Mouse (Mus musculus) forelimb bud, embryonic 11.5 days (tissue): ENCODE results near the gene Paxx.
A peak's percentile ranks its signal among the peaks of the same experiment; 100 is the strongest.

ENCODE experiments used
- DNase-seq: peaks from one replicate; pipeline ENCODE4 v3.0.0-alpha.2; 2012; ENCODE audit warnings: low read depth, low spot score

The Paxx gene

DNA sequence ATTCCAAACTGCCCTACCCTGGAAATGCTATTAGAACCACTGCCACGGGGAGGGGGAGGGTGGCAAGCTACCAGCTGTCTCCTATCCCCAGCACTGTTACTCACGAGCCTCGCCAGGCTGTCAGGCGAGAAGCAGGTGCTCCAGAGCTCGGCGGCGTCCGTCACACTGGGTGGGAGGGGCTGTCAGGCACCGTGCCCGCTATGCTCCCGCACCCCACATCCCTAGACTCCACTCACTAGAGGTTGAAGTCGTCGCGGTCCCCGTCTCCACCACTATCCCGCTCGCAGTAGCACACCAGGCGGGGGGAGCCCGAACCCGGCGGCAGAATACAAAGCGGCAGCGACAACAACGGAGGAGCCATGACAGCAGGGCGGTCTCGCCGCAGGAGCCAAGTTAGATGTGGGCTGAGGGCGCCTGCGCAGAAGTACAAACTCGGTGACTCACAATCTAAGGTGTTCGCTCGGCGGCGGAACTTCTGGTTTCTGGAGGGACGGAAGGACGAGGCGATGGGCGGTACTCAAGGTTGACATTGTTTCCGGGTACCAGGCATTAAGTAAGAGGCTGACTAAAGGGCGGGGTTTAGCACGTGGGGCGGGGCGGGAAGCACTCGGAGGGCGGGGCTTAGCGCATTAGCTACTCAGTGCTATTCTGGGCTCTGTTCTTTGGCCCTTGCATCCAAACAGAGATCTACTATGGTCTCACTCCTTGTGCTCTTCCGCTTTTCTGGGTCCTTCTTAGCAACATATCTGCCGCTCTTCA is at the start of gene Paxx:
Gene Paxx (minus strand): TSS at position 544 of the 759 bp plus-strand sequence.
- DNase-seq = peak; percentile 91

DNA sequence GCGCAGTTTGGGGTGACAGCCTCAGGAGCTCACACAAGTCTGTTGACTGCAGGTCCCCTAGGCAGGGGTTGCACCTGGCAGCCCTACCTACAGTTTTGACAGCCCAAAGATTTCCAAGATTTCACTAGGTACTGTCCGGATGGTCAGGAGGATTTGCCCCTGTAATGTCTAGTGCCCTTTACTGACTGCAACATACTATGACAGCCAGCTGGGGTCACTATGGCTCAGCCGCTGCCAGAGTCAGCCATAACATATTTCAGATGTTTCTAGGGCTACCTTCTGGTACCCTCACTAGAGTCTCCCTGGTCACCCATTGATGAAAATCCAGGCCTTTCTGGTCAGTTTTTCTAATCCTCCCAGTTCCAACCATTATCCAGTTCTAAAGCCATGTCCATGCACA is 49.0 kb upstream of the Paxx start:
- DNase-seq = no peak

DNA sequence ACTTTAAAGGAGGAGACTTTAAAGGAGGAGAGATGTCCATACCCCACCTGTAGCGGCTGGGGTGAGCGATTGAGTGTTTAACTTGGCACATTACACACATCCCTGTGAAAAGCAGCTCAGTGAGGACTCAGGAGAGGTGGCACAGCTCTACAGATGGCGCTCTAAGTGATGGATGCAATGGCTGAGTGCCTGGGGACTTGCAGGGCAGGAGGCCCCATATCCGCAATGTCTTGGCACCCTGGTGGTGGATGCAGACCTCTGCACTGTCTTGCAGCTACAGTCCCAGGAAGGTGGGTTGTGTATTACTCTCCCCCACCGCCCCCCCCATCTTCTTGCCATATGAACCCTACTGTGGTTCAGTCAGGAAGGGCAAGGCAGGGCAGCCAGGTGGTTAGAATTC is 46.1 kb upstream of the Paxx start:
- no peak for DNase-seq

DNA sequence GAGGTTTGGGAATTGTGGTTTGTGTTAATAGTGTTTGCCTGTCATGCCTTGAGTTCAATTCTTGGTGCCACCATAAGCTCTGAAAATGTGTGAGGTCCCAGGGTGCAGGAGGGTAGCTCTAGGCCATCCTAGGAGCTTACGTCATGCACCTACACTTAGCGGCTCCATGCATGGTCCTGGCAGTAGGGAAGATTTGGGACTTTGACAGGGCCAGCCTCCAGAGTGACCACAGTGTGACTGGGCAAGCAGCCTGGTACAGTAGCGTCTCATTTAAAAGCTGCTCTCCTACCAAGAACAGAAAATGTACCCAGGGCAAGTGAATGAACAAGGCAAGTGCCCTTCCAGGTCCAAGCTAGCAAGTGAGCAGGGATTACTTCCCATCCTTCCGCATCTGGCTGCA is 45.0 kb upstream of the Paxx start:
- DNase-seq = no peak

DNA sequence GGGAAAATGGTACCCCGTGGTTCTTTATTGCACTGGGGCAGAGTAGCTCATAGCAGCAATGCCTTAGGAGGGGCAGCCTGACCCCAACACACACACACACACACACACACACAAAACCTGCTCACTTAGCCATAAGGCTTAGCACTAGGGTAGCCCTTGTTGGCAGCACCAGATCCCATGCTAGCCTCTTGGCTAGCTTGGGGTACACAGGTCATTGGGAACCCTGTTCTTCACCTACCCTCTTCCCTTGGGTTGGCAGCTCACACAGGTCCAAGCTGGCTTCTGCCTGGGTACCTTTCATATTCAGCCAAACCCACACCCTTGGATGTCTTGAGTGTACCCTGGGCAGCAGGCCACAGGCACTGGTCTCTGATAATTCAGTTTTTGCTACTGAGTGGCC is 44.1 kb upstream of the Paxx start:
- DNase-seq = no peak

DNA sequence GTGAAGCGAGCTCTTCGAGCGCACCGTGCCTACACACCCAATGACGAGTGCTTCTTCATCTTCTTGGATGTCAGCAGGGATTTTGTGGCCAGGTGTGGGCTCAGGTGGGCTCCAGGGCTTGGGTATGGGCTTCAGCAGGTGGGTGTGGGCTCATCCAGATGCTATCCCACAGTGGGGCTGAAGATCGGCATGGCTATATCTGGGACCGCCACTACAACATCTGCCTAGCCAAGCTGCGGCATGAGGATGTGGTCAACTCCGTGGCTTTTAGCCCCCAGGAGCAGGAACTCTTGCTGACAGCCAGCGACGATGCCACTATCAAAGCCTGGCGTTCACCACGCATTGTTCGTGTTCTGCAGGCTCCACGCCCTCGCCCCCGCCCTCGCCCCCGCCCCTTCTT is 43.6 kb upstream of the Paxx start:
- DNase-seq = no peak

DNA sequence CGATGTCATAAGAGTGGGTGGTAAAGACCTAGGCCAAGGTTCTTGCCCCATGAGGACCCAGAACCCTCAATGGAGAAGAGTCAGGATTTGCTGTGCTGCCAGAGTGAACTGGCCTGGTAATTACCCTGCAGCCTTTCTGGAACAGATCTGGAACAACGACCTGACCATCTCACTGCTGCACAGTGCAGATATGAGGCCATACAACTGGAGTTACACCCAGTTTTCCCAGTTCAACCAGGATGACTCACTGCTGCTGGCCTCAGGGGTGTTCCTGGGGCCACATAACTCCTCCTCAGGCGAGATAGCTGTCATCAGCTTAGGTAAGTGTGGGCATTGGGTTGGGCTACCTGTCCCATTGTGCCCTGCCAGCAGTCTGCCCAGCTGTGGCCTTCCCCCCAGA is 41.8 kb upstream of the Paxx start:
- no peak for DNase-seq

DNA sequence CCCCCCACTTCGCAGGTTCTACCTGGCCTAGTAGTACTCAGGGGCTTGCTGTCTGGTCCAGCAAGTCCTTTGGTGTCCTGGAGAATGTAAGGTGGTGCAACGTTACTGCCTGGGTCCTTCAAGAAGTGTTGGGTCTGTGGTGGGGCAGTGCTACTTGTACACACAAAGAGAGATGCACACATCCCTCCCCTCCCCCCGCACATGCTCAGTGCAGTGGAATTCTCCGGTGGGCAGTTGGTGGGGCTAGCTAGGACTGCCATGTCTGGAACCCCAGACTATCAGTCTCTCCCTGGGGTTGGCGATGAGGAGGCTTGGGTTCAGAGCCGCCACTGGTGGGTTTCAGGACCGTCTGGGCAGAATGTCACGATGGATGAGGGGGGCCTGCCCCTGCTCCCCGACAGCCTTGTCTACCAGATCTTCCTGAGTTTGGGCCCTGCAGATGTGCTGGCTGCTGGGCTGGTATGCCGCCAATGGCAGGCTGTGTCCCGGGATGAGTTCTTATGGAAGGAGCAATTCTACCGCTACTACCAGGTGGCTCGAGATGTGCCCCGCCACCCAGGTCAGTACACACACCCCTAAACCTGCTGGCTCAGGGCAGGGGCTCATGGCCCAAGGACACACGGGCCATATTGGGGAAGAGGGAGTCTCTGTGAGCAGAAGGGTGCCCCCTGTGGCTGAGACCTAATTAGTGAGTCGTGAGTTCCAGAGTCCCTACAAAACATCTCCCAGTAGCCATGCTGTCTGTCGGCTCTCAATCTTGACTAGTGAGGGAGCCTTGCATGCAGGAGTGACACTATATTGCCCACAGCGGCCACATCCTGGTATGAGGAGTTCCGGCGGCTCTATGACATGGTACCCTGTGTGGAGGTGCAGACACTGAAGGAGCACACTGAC is 40.9 kb upstream of the Paxx start, which contains the start of gene C8g:
Gene C8g (minus strand): TSS at position 127 of the 894 bp plus-strand sequence.
- no peak for DNase-seq

DNA sequence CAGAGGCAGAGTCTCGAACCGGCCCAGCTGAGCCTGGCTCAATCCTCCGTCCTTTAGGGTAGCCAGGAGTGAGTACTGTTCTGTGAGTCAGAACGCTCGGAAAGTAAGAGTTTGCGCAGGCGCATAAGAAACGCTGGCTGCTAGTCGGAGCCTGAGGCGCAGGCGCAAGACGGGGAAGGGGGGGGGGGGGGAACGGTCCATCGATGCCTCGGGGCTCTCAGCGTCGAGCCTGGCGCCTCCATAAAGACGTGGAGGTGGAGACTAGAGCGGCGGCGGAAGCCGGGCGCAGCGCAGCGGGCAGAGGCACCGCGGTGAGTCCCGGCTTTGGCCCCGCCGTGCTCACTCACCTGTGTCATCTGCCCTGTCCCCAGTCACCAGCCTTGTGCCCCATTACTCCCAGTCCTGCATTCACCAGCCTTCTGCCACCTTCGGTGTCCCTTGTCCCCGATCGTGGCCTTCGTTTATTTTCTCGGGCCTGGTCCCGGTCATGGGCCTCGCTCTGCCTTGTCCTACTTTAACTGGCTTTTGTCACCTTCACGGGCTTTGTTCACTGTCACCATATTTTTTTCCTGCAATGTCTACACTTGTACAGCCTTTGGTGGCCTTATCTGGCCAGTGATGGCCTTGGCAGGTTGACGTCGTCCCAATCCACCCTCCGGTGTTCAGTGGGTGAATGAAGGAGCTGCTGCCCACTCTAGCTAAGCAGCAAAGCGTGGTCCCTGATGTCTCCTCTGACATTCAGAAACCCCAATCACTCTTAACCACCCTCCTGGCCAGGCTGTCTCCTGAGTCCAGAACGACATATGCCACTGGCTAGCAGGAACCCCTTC is 39.9 kb upstream of the Paxx start, which contains the start of gene Fbxw5:
Gene Fbxw5 (plus strand): TSS at position 175 of the 830 bp plus-strand sequence.
- peak; percentile 94 for DNase-seq

DNA sequence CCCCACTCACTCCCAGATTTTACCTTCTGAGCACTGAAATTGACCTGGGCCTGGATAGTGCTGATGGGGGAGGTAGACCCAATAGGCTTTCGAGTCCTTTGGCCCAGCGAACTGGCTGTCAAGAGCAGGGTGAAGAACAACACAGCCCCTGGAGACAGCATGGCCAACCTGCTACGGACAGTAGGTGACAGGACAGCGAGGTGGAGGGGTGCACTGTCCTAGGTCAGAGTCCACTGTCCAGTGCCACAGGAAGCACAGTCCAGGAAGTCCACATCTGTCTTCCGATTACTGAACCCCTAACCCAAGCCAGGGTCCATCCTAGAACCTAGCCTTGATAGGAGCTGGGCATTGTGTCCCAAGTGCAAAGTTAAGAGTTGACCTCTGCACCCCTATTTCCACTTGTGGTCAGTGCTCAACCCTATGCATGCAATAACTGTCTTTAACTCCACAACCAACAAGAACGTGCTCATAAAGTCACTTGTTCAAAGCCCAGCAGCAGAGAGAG is 39.2 kb upstream of the Paxx start:
- DNase-seq = no peak

DNA sequence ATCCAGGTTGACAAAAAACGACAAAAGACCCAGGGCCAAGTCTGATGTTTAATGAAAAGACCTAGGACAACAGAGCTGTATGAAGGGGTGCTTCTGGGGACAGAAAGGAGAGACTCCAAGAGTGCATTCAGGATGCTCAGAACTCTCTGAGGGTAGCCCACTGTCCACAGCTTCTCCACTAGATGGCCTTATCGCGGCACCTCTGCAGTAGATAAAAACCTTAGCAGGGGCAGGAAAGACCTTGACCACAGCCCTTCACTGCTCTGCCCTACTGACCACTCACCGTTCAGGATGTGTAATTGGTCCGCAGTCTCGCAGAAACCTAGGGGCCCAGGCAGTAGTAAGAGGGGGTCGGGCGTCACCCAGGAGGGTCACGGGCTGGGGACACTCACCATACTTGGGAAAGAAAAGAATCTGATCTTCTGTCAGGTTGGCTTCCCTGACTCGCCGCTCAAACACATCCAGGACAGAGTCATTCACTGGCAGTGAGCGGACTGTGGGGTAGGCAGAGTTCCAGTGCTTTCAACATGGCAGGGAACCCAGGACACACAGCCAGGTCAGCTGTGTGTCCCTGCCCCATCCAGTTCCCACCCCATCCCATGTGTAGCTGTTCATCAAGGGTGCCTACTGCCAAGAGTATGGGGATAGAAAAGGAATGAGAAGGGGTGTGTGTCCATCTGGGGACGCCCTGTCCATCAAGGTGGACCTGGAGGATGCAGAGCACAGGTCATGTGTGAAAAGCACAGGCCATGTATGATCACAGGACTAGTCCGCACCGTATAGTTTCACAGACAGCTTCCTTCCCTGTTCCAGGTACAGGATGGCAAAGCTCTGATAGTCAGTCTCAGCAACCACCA is 38.0 kb upstream of the Paxx start:
- no peak for DNase-seq

DNA sequence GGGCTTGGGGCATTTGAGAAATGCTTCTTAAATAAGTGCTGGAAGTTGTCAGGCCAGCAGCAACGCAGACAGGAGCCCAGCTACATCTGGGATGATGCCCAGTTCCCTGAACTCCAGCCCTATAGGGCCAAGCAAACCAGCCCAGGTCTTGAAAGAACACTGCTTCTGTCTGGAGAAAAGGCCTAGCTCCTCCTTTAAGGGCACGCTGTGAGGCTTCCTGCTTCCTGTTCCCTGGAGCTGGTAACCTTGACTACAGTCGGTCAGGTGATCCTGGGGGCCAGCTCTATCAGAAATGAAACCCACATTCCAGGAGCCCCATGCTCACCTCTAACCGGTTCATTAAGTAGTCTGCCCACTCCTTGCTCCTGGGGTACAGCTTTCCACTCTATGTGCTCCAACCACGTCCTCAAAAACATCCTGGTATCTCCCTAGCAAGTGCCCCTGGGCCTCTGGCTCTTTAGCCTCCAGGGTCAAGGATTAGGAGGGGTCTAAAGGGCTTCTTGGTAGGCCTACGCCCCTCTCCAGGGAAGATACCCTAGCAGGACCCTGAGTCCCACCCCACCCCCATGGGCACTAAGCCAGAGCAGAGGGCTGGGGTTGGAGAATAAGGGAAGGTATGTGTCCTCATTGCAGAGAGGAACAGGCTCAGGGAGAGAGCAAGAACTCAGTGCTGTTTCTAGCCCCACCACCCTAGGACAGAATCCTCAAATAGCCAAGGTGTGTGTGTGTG is 37.1 kb upstream of the Paxx start:
- no peak for DNase-seq

DNA sequence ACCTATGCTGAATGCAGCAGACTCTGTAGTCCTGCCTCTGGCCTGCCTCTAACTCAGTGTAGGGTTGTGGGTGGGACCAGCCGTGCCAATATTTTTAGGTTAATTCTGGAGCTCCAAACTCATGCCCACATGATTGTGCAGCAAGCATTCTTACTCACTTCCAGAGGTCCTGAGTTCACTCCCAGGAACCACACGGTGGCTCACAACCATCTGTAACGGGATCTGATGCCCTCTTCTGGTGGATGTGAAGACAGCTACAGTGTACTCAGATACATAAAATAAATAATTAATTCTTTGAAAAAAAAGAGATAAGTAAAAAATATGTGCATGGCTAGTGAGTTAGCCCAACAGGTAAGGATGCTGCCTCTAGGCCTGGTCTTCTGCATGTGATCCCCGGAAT is 35.6 kb upstream of the Paxx start:
- DNase-seq = peak; percentile 16

DNA sequence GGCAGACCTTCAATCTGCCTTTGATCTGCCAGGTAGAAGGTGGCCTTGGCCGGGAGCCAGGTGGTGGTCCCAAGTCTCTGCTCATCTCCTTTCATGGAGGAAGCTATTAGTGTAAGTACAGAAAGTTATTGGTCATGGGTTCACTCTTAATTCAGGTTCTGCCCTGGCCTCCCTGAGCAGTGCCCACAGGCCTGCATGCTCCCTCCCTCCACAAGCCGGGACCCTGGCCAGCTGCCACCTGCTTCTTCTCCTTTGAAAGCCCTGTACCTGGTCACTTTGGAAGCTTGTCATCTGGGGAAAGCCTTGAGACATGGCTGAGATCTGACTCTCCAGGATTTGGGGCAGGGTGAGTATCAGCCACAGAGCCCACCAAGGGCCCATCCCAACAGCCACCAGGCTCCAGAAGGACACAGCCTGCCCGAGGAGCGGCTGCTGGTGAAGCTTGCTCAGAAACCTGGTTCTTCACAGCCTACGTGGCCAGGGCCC is 32.6 kb upstream of the Paxx start, which contains the start of gene Lcn12:
Gene Lcn12 (minus strand): TSS at position 436 of the 486 bp plus-strand sequence.
- no peak for DNase-seq

DNA sequence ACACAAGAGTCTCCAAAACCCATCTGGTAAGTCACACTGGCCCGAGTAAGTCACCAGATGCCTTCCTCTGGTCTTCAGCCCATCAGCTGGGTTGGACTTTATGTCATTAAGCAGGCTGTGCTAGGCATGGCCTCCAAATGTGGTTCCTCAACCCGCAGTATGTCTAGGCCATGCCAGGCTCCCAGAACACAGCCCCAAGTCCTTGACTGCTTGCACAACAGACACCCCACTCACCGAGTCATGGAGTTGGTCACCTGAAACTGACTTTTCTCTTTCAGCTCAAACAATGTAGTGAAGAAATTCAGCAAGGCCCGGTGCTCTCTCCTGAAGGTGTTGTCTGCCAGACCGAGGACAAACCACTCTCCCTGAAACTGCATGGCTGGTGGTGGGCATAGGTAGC is 32.1 kb upstream of the Paxx start:
- DNase-seq = no peak

DNA sequence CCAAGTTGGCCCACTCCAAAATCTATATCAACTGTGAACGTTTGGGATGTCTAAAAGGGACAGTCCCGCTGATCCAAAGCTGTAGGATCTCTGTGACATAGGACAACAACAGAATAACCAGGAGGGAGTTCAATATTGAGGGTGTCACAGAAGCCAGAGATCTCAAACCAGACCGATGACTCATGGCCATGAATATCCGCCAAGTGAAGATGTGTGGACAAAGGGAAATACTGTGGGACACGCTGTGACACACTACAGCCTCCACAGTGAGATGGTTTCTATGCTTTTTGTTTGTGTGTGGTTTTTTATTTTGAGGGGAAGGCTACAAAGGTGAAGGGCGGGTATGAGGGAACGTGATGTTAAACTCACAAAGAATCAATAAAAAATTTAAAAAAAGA is 27.8 kb upstream of the Paxx start:
- DNase-seq = no peak

DNA sequence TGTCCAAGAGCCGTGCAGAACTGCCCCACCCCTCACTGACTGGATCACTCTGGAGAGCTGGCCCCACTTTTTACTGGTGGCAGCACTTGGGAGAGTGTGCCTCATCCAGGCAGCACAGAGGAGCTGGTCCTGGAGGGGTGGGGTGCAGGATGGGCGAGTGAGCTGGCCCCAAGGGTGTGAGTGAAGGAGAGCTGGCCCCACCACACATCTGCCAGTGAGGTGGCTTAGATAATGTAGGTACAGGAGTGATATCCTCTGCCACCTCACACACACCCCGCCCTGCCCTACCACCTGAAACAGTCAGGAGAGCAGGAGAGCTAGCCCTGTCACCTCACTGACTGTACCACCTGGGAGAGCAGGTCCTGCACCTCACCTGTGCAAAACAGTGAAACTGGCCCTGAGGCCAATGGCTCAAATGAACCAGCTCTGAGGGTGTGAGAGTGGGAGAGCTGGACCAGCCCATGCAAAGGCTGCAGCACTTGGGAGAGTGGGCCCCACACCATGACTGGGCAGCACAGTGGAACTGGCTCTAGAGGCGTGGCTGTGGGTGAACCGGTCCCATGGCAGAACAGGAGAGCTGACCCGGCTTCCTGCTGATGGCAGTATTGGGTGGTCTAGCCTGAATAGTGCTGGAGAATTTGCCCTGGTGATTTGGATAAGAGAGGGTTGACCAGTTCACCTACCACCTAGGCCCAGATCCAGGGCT is 27.2 kb upstream of the Paxx start:
- DNase-seq = no peak

DNA sequence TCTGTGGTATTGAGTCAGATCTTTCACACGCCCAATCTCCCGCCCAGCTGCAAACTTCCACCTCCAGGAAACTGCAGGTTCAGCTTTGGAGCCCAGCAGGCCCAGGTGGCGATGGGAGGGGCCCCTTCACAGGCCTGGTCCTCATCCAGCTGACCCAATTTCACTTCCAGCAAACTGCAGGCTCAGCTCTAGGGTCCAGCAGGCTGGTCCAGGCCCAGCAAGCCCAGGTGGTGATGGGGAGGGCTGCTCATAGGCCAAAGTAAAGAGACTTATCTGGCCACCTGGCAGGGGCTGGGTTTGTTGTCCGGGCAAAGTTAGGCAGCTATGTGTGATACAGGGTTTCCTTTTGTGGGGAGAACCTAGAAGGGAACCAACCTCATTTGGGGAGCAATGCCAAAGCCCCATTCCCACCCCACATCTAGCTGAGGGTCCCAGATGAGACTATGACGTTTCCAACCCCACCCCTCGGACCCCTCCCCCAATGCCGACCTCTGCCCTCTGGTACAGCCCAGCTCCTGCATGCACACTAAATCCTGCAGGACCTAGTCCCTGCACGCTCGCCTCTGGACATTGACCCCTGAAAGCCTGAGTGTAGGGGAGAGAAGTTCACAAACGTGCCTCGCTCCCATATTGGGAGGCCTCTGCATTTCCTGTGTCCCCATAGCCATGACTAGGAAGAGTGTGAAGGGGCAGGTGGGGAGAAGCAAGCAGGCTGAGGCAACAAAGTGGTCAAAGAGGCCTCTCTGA is 24.2 kb upstream of the Paxx start:
- no peak for DNase-seq
